Mouse (Mus musculus) kidney, postnatal 25 days (tissue): Measurements from ENCODE around the gene Ankrd66.
A peak's percentile ranks its signal among the peaks of the same experiment; 100 is the strongest.
"Not testable (repeated sequence)": the region's sequence is repeated elsewhere in the genome, so short reads cannot be mapped to it uniquely, and the experiment has no call there.

Experiments
- DNase-seq, 2 experiments: peaks; one replicate each; pipeline ENCODE4 v3.0.0; 2021; ENCODE audit warnings: mixed read lengths in 2 of 2

Ankrd66 gene

DNA sequence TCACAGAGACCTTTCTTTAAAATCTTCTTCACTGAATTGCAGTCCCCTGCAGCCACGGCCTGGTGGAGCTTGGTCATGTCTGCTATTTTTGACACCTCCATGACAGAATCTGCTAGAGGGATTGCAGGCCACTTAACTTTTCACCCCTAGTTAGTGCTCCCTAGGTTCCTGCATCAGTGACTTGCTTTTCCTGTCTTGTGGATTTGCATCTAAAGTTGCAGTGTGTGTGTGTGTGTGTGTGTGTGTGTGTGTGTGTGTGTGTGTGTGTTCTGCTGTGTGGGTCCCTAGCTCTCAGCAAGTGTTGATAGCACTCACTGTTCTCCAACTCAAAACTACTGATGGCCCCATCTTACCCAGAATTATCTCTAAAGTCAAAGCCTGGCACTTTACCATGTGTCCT lies at the start of gene Ankrd66:
Gene Ankrd66, minus strand, starts transcription at position 101 of the 400 bp plus-strand sequence.
- DNase-seq, result no peak

DNA sequence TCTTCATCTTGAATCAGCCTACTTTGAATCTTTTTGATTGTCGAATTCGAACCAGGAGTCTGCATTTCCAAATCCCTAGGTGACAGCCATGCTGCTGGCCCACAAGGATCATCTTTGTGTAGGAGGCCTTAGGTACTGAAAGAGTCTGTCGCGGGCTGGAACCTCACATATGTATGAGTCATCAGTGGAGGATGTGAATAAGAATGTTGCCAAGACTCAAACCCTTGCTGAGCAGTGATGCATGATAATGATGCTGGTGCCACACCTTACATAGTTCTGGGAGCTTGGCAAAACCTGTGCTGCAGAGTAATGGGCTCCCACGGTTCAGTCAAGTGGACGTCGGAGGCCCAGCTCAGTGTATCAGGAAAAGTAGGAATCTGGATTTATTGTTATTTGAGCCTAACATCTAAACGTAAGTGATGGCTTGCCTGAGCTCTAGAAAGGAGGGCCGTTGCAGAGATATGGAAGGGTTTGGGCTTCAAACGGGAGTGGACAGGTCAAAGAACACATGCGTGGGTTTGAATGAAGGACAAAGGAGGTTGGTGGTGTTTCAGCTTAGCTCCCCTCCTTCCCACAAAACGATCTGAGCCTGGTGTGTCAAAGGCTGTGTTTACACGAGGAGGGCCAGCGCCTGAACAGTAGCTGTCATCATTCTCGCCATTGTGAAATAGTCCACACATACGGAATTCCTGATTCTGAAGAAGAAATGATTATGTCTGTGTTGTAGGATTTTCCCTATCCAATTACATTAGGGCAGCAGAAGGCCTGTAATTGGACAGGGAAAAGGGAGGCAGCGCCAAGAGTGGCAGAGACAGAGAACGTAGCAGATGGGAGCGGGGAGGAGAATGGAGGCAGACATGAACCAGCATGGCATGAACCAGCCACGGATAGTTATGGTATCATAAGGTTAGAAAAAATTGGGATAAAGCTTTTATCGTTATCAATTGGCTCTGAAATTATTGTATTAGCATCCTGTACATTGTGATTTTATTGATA lies 49.2 kb upstream of the Ankrd66 start:
- DNase-seq, result no peak

DNA sequence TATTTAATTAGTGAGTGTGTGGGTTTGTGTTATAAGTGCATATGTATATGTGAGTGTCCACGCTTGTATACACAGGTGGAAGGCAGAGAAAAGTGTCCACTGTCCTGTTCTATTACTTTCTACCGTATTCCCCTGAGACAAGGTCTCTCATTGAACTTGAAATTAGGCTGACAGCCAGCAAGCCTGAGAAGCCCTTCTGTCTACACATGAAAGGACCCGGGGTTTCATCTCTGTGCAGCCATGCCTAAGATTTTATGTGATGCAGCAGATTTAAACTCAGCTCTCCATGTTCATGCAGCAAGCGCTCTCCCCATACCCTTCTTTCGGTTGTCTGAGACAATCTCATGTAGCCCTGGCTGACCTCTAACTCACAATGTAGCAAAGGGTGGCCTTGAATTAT lies 47.1 kb upstream of the Ankrd66 start:
- DNase-seq, result no peak

DNA sequence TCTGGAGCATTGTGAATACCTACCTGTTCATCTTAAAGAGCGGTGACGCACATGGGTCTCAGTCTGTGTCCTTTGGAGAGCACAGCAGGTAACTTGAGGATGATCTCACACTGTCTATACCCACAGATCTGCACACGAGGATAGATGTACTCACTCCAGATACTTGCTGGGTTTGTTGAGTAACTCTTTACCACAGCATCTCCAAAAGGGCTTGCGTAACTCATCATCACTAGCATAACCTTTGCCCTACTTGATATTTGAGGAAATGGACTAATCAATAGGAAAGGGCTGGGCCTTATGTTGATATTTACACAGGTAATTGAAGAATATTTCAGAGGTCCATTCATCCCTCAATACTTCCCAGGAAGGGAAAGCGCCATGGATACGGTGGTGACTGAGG lies 46.3 kb upstream of the Ankrd66 start:
- DNase-seq, result no peak

DNA sequence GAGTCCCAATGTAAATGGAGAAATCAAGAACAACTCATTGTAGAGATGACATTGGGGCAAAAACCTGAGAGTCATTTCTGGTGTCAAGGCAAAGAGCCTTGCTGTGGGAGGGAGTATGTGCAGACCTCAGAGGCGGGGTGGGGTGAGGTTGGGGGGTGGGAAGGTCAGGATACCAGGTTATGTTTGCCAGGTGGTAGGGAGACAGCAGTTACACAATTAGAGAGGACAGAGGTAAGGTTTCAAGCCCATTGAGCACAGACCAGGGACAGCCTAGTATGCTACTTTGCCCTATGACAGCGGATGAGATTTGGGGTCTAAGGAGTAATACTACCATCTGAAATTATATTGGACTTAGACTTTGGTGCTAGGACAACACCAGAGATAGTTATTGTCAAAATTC lies 43.8 kb upstream of the Ankrd66 start:
- DNase-seq, result no peak

DNA sequence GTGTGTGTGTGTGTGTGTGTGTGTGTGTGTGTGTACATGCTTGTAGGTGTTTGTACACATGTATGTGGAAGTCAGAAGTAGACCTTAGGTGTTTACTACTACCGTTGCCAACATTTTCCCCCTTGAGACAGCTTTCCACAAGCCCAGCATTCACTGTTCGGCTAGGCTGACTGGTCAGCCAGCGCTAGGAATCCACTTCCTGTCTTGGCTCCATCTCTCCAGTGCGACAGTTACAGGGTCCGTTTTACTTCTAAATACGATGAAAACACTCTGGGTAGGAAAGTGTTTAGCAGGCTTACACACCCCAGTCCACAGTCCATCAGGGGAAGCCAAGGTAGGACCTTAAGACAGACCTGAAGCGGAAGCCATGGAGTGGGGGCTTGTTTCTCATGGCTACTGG lies 41.3 kb upstream of the Ankrd66 start:
- no peak for DNase-seq

DNA sequence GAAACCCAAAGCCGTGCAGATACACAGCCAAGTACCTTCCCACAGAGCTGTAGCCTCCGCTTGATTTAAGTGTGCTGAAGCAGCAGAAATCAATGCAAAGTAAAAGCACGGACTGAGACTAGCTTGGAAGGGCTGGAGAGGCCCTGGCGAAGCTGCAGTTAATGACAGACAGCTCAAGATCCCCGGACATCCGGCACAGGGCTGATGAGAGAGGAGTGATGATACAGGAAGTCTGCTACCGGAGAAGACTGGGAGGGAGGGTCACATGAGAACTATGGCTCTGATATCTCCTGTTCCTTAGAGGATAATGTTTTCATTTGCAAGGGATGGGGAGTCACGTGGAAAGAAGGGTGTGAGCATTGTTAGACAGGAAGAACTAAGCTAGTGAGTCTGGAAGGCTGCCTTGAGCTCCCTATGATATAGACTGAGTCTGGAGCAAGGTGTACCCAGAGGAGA lies 37.6 kb upstream of the Ankrd66 start:
- peak; percentile 41 to 64 for DNase-seq

DNA sequence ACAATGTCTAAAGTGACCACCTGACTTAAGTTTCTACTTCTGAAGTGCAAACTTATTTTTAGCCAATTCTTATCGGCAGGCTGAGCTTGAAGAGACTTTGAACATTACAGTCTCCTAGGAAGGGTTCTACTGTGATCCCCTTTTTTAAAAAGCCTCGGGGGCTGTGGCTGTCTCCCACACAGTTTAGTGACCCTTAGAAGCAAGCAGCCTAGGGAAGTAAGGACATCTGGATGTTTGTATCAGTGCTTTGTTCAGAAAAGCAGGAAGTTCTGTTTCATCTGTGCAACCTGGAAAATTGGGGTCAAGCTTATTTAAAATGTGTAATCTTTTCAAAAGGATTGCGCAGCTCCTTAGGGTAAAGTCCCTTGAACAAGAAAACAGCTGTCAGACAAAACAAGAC lies 37.0 kb upstream of the Ankrd66 start:
- DNase-seq, result no peak

DNA sequence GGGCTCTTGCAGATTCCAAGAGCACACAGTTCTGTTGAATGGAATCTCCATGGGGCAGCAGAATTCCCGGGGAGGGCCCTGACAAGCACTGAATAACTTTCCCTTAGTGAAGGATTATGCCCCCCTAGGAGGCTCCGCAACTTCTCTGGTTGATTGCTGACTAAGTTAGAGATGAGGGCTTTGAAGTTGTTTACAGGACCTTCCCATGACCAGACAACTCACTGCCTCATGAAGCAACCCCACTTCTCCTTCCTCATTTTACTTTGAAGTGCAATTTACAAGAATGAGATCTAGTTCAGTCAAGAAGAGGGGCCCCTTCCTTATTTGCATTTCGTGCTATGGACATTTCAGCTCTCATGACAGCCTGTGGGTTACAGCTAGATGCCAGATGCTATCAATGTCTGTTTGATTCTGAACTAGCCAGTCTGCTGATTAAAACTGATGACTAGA lies 30.2 kb upstream of the Ankrd66 start:
- DNase-seq, result no peak

DNA sequence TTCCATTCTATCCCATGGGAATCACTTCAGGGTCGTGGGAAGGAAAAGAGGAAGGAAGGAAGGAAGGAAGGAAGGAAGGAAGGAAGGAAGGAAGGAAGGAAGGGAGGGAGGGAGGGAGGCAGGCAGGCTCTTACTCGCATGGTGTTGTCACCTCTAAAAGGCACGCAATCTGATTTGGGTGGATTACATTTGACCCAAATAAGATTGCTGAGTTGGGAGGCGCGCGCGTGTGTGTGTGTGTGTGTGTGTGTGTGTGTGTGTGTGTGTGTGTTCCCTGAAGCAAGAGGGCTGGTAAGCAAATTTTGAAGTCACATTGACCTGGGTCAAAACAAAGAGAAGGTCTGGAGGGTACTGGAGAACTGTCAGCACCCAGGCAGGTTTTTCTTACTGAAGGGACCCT lies 25.8 kb upstream of the Ankrd66 start:
- peak; percentile 9 to 39 for DNase-seq

DNA sequence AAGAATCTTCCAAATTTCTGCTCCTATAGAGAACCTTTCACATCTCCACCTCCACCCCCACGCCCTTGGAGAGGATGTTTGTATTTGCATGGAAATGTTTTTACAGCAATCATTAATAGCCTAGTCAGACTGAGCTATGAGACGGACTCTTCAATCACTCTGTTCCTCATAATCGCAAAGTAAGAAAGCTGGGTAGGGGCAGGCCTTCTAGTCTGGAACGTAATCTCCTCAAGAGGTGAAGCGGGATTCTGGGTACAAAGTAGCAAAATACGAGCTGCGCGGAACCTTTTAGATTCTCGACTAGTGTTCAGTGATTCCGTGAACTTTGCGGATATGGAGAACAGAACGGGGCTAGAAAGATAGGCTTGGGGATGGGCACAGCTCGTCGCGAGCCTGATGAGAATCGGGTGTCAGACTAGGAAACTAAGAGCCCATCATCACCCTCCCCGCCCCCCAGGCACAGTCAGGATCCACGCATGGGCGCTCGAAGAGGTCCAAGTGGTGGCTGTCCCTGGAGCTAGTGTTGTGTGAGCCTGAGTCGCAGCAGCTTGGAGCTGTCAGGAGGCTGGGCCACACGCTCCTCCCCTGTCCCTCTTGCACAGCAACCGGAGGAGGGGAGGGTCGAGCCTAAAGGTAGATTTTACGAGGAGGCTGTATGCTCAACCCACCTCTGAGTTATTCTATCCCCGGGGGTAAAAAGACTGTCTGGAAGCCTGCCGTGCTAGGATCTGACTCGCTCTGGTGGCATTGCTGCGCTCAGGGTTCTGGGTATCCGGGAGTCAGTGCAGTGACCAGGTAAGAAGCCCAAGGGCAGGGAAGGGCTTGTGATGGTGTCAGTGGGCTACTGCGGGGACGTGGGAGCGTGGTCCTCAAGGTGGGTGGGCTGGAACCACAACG lies 24.8 kb upstream of the Ankrd66 start, which contains the start of gene Pla2g7:
Gene Pla2g7, plus strand, starts transcription at position 107 of the 897 bp plus-strand sequence.
- DNase-seq, result peak; percentile 32 to 64

DNA sequence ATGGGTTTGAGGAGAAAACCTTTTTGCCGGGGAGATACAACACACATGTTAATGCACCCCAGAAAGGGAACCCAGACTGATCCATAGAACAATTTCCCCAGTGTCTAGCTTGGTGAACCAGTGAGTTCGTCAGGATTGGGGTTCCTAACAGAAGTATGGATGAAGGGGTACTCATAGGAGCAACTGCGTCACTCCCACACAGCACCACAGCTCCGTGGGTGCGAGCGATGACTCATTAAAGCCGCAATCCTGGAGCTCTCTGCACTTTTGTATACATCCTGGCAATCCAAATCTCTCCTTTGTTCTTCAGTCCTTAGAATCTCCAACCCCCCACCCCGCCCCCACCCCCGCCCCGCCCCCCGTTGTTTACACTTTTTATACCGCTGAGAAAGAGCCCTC lies 24.2 kb upstream of the Ankrd66 start:
- DNase-seq, result no peak

DNA sequence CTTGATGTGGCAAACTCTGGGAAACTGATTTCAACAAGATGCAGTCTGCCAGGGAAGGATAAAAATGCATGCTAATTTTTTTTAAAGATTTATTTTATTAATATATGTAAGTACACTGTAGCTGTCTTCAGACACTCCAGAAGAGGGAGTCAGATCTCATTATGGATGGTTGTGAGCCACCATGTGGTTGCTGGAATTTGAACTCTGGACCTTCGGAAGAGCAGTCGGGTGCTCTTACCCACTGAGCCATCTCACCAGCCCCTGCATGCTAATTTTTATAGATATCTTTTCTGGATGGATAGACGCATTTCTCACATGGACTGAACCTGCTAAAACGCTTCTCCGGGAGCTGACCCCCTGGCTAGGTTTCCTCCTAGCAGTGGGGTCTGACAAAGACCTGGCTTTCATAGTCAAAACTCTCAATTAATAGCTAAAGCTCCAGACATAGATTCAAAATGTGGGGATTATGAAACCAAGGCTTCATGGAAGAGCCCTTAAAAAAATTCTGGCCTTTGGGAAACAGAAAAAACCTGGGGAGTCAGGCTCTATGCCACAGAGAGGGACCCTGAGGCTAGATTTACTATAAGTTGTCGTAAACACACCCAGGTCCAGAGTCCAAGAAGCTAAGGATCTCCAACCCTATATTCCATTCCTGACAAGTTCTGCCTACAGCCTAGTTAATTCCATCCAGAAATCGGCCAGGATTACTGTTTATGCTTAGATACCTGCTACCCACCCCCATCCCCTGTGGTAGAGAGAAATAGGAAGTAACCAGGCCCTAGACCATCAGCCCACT lies 20.0 kb upstream of the Ankrd66 start:
- DNase-seq, result no peak

DNA sequence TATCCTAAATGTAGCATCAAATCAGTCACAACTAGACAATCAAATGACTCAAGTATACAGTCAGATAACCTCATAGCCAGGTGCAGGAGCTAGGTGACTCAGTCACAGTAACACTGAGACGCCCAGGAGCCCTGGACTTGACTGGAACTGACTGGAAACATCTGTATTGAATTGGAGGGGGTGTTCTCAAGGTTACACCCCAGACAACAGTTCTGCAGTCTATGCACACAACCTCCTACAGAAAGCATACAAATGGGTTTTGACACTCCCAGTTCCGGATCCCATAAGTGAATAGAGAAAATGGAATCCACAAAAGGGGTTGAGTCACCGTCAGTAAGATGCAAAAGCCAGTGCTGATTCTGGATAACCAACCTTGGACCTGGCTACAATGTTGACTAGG lies 15.2 kb upstream of the Ankrd66 start:
- DNase-seq, result no peak

DNA sequence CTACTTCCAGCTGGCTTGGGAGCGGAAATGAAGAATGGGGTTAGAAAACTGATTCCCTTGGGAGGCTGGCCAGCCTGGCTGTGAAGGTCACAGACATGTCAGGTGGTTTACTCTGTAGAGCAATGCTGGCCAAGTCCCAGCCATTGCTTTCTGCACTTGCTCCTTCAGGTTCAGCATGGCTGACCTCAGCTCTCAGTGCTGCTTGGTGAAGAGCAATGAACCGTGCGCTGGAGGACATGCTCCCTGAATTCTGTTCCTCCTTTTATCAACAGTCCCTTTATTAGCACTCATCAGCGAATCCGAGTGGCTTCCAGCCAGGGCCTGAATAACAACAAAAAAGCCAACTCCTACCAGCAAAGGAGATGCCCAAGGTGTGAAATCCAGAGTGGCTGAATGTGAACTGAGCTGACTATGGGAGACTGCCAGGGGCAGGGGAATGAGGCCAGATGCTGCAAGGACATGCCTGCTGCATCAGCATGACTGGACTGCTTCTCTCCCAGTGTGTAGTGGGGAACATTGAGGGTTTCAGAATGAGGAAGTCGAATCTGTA lies 14.2 kb upstream of the Ankrd66 start:
- DNase-seq, result peak; percentile 82 to 93

DNA sequence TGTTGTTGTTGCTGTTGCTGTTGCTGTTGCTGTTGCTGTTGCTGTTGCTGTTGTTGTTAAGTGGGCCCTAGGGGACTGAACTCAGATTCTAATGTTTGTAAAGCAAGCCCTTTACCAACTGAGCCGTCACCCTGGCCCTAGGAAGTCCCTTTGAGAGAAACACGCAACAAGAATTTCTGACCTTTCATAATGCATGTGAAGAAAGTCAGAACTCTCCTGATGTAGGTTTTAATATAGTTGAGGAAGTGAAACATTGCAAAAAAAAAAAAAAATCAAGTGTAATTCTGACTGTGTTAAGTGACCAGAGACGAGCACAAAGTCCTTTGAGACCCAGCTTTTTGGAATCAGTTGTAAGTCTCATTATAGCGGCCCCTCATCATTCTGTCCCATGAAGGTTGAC lies 13.7 kb upstream of the Ankrd66 start:
- no peak for DNase-seq

DNA sequence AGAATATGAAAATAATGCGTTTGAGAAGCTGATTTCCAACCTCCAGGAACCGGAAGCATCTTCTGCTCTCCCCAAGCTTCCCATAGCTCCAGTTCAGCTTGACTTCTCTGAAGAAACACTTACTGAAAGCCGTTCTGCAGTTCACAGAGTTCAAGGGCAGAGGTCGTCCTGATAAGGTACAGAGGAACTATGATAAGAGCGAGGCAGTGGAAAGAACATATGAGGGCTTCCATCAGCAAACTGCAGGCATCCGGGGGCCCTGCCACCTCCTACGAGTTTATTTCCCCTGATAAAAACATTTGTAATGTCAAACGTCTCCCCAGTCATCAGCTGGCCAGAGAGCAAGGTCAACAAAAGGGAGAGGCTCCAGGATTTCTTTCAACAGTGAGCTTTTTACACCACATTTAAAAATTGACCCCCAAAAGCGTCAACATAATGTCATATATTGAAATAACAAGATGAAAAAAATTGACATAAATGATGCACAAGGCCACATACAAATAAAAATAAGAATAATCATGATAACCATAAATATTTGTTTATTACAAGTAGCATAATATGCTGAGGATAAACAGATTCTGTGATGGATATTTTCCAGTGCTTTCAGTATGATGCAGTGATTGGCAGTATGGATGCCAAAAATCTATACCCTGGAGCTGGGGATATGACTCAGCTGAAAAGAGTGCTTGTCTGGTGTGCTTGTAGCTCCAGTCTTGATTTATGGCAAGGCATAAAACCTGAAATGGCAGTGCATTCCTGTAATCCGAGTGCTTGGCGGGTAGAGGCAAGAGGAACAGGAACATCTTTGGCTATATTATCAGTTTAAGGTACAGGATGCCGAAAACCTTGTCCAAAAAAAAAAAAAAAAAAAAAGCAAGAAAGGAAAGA lies 11.3 kb upstream of the Ankrd66 start:
- DNase-seq, result no peak

DNA sequence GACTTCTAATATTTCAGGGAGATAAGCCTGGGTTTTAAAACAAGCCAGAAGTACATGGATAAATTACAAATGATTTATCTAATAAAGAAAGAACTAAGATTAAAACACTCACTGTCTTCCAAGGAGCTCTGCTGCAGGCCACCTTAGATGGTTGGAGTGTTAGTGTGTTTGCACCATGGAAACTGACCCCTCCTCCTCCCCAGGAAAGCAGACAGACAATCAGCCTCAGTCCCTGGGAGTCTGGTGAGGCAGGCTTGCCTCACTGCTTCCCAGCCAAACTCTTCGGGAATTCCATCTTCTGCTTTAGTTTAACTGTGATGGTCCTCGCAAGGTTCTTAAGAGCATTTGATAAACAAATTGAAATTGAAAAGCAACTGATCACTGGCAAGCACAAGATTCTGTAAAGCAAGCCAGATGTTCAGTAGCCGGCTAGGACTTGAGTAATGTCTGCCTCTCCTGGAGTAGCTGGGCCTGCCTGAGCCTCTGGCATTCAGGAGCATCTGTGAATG lies 7.7 kb upstream of the Ankrd66 start:
- DNase-seq, result no peak

DNA sequence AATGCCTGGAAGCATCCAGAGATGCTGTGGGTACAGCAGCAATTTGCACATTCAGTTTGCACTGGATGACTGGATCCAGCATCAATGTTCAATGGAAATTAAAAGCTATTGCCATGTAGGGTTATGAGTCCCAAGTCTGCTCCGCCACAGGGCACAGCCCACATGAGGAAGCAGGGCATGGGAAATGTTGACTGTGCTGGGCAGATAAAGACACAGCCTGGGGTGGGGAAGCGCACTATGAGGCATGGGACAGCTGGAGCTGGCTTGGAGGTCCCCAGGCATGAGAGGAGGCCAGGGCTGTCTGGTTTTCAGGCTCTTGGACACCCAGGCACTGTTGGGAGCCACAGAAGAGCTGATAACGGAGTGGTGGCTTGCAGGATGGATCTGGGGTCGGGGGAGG lies 601 bp upstream of the Ankrd66 start:
- no peak for DNase-seq

DNA sequence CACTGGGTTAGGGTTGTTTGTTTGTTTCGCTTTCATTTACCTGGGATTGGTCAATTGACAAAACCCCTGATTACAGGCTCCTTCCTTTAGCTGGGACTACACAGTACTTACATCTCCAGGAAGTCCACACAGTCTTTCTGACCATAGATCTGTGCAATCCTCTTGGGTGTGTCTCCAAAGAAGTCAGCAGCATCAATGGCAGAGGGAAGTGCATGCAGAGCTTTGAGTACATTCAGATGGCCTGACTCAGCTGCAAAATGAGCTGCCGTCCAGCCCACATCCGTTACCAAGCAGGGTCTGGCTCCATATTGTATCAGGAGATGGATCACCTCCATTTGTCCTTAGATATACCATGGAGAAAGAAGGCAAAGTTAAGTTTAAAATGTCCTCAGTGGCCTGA lies 4.7 kb downstream of the Ankrd66 start:
- DNase-seq, result no peak

DNA sequence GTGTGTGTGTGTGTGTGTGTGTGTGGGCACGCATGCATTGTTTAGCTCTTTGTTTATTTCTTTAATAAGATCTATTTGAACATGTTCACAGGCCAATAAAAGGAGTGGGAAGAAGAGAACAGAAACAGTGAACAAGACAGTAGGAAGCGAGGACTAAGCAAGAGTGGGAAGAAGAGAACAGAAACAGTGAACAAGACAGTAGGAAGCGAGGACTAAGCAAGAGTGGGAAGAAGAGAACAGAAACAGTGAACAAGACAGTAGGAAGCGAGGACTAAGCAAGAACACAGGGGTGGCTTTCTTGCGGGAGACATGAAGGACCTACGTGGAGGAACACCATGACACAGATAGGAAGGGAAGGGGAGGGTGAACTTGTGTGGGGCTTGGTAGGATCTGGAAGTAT lies 6.6 kb downstream of the Ankrd66 start:
- not testable (repeated sequence) for DNase-seq
